Mouse (Mus musculus) ovary, postnatal 36 days (tissue): ENCODE data around the gene Colgalt1.

Source experiments
- DNase-seq: peaks from one replicate; pipeline ENCODE4 v3.0.0; 2022; ENCODE audit warnings: low spot score, mixed read lengths

Gene Colgalt1

GRCm38 (mm10) chr8:71610822-71611651 lies at the start of gene Colgalt1:
Colgalt1 (plus strand) TSS chr8:71610998.
- peak; percentile 92 for DNase-seq

- peak; percentile 66 for DNase-seq
Observed at GRCm38 (mm10) chr8:71561401-71561800, 49.4 kb upstream of the Colgalt1 start.

- peak; percentile 89 for DNase-seq
Observed at GRCm38 (mm10) chr8:71562751-71563150, 48.0 kb upstream of the Colgalt1 start.

GRCm38 (mm10) chr8:71563992-71564391 lies 46.8 kb upstream of the Colgalt1 start:
- DNase-seq, result no peak

- no peak for DNase-seq
Observed at GRCm38 (mm10) chr8:71566501-71566900, 44.3 kb upstream of the Colgalt1 start, which contains the start of gene Nxnl1. Nxnl1 (minus strand) TSS chr8:71566601.

GRCm38 (mm10) chr8:71567587-71567986 lies 43.2 kb upstream of the Colgalt1 start:
- DNase-seq, result no peak

GRCm38 (mm10) chr8:71568387-71568937 lies 42.3 kb upstream of the Colgalt1 start, which contains the start of gene Slc27a1:
Slc27a1 (plus strand) TSS chr8:71568882.
- DNase-seq, result peak; percentile 91

GRCm38 (mm10) chr8:71568941-71569340 lies 41.9 kb upstream of the Colgalt1 start:
- DNase-seq, result no peak

- peak; percentile 89 for DNase-seq
Observed at GRCm38 (mm10) chr8:71569366-71570290, 41.2 kb upstream of the Colgalt1 start.

GRCm38 (mm10) chr8:71570291-71570954 lies 40.4 kb upstream of the Colgalt1 start:
- DNase-seq, result peak; percentile 91

GRCm38 (mm10) chr8:71572077-71572476 lies 38.7 kb upstream of the Colgalt1 start:
- DNase-seq, result no peak

- peak; percentile 82 for DNase-seq
Observed at GRCm38 (mm10) chr8:71572847-71573633, 37.8 kb upstream of the Colgalt1 start.

GRCm38 (mm10) chr8:71574426-71574825 lies 36.4 kb upstream of the Colgalt1 start:
- DNase-seq, result no peak

GRCm38 (mm10) chr8:71575020-71575419 lies 35.8 kb upstream of the Colgalt1 start:
- DNase-seq, result no peak

GRCm38 (mm10) chr8:71577856-71578387 lies 32.9 kb upstream of the Colgalt1 start:
- DNase-seq, result no peak

GRCm38 (mm10) chr8:71579009-71579408 lies 31.8 kb upstream of the Colgalt1 start:
- DNase-seq, result no peak

GRCm38 (mm10) chr8:71579476-71579875 lies 31.3 kb upstream of the Colgalt1 start:
- DNase-seq, result peak; percentile 57

- no peak for DNase-seq
Observed at GRCm38 (mm10) chr8:71580201-71580600, 30.6 kb upstream of the Colgalt1 start.

- peak; percentile 55 for DNase-seq
Observed at GRCm38 (mm10) chr8:71586891-71587290, 23.9 kb upstream of the Colgalt1 start.

GRCm38 (mm10) chr8:71588762-71589161 lies 22.0 kb upstream of the Colgalt1 start:
- no peak for DNase-seq

GRCm38 (mm10) chr8:71591017-71591416 lies 19.8 kb upstream of the Colgalt1 start:
- no peak for DNase-seq
